Mouse (Mus musculus): ENCODE measurements around the gene Garnl3. TPM values are rescaled to one million over a fixed set of nuclear protein-coding genes. Genes with fewer than 3 reads are reported as not detected.

Gene Garnl3
- total RNA-seq, 1 experiment = 8.5 TPM

GRCm38 (mm10) chr2:32979675-32980074 is 151.8 kb downstream of the Garnl3 start:
- in situ Hi-C loops (cut with MboI; ENCODE audit: low sequenced_read_pairs in 2 of 2, unreplicated experiment in 2 of 2) = no loop called here
- H3K4me1 ChIP-seq (ENCODE audit: control insufficient read depth in 2 of 2, insufficient read depth in 2 of 2, low read length in 2 of 2, poor library complexity in 1 of 2) = peaks cover 3 to 17% of the 10 kb centered on the region in 2 experiments; a peak in 3 of 4 replicates
- H3K9me3 ChIP-seq (ENCODE audit: control insufficient read depth, insufficient read depth, low read depth, low read length) = no peaks in the 10 kb centered on the region
- peaks cover 10% of the 10 kb centered on the region; the same call in 1 of the 2 replicates for H3K36me3 ChIP-seq (ENCODE audit: control insufficient read depth, insufficient read depth, low read length, poor library complexity, severe bottlenecking)
- no peak overlapping the region for H3K9ac ChIP-seq (ENCODE audit: insufficient read depth, low read depth, low read length, poor library complexity, severe bottlenecking)
- TF ChIP-seq MAFK (IDR thresholded peaks at IDR 0.05; ENCODE audit: insufficient read depth, low read depth, low read length) (no peak), ZNF384 (IDR thresholded peaks at IDR 0.05; ENCODE audit: low read depth, low read length) (no peak), HCFC1 (IDR thresholded peaks at IDR 0.05; ENCODE audit: borderline replicate concordance, insufficient read depth, low read length) (no peak), ZC3H11A (IDR thresholded peaks at IDR 0.05; ENCODE audit: borderline replicate concordance, low read depth, low read length) (no peak)
- no peak overlapping the region for H3K27ac ChIP-seq (ENCODE audit: insufficient read depth, low read depth, low read length, poor library complexity, severe bottlenecking)
- DNase-seq (ENCODE audit: low read depth, low spot score) = no peak
- no peak overlapping the region for H3K4me3 ChIP-seq (ENCODE audit: insufficient read depth in 1 of 2, low read depth in 1 of 2, low read length in 2 of 2, poor library complexity in 1 of 2, severe bottlenecking in 1 of 2)

GRCm38 (mm10) chr2:32978675-32979074 is 152.8 kb downstream of the Garnl3 start:
- no peaks in the 10 kb centered on the region for H3K9me3 ChIP-seq (ENCODE audit: control insufficient read depth, insufficient read depth, low read depth, low read length)
- H3K4me1 ChIP-seq (ENCODE audit: control insufficient read depth in 2 of 2, insufficient read depth in 2 of 2, low read length in 2 of 2, poor library complexity in 1 of 2) = peaks cover 0 to 11% of the 10 kb centered on the region in 2 experiments; a peak in 1 of 4 replicates
- H3K36me3 ChIP-seq (ENCODE audit: control insufficient read depth, insufficient read depth, low read length, poor library complexity, severe bottlenecking) = peaks cover 18% of the 10 kb centered on the region; the same call in 1 of the 2 replicates
- H3K27ac ChIP-seq (ENCODE audit: insufficient read depth, low read depth, low read length, poor library complexity, severe bottlenecking) = no peak overlapping the region
- no peak for DNase-seq (ENCODE audit: low read depth, low spot score)
- in situ Hi-C loops (cut with MboI; ENCODE audit: low sequenced_read_pairs in 2 of 2, unreplicated experiment in 2 of 2) = no loop called here
- TF ChIP-seq HCFC1 (IDR thresholded peaks at IDR 0.05; ENCODE audit: borderline replicate concordance, insufficient read depth, low read length) (no peak), CHD2 (IDR thresholded peaks at IDR 0.05; ENCODE audit: low read depth, low read length) (no peak), MAFK (IDR thresholded peaks at IDR 0.05; ENCODE audit: insufficient read depth, low read depth, low read length) (no peak), ZNF384 (IDR thresholded peaks at IDR 0.05; ENCODE audit: low read depth, low read length) (no peak), ZC3H11A (IDR thresholded peaks at IDR 0.05; ENCODE audit: borderline replicate concordance, low read depth, low read length) (no peak)
- no peak overlapping the region for H3K9ac ChIP-seq (ENCODE audit: insufficient read depth, low read depth, low read length, poor library complexity, severe bottlenecking)
- no peak overlapping the region for H3K4me3 ChIP-seq (ENCODE audit: insufficient read depth in 1 of 2, low read depth in 1 of 2, low read length in 2 of 2, poor library complexity in 1 of 2, severe bottlenecking in 1 of 2)

GRCm38 (mm10) chr2:32977114-32977513 is 154.3 kb downstream of the Garnl3 start:
- Histone ChIP-seq H3K4me3 (ENCODE audit: insufficient read depth in 1 of 2, low read depth in 1 of 2, low read length in 2 of 2, poor library complexity in 1 of 2, severe bottlenecking in 1 of 2) (no peak overlapping the region), H3K4me1 (ENCODE audit: control insufficient read depth in 2 of 2, insufficient read depth in 2 of 2, low read length in 2 of 2, poor library complexity in 1 of 2) (peaks cover 0 to 7% of the 10 kb centered on the region in 2 experiments; a peak in 1 of 4 replicates), H3K9me3 (ENCODE audit: control insufficient read depth, insufficient read depth, low read depth, low read length) (no peaks in the 10 kb centered on the region), H3K27ac (ENCODE audit: insufficient read depth, low read depth, low read length, poor library complexity, severe bottlenecking) (no peak overlapping the region), H3K9ac (ENCODE audit: insufficient read depth, low read depth, low read length, poor library complexity, severe bottlenecking) (no peak overlapping the region), H3K36me3 (ENCODE audit: control insufficient read depth, insufficient read depth, low read length, poor library complexity, severe bottlenecking) (peaks cover 27% of the 10 kb centered on the region; the same call in 1 of the 2 replicates)
- DNase-seq (ENCODE audit: low read depth, low spot score) = no peak
- in situ Hi-C loops (cut with MboI; ENCODE audit: low sequenced_read_pairs in 2 of 2, unreplicated experiment in 2 of 2) = no loop called here
- TF ChIP-seq MAFK (IDR thresholded peaks at IDR 0.05; ENCODE audit: insufficient read depth, low read depth, low read length) (no peak), ZC3H11A (IDR thresholded peaks at IDR 0.05; ENCODE audit: borderline replicate concordance, low read depth, low read length) (no peak)

GRCm38 (mm10) chr2:32974216-32974615 is 157.2 kb downstream of the Garnl3 start:
- no peak overlapping the region for H3K27ac ChIP-seq (ENCODE audit: insufficient read depth, low read depth, low read length, poor library complexity, severe bottlenecking)
- H3K4me3 ChIP-seq (ENCODE audit: insufficient read depth in 1 of 2, low read depth in 1 of 2, low read length in 2 of 2, poor library complexity in 1 of 2, severe bottlenecking in 1 of 2) = no peak overlapping the region
- peaks cover 27% of the 10 kb centered on the region; the same call in 1 of the 2 replicates for H3K36me3 ChIP-seq (ENCODE audit: control insufficient read depth, insufficient read depth, low read length, poor library complexity, severe bottlenecking)
- TF ChIP-seq HCFC1 (IDR thresholded peaks at IDR 0.05; ENCODE audit: borderline replicate concordance, insufficient read depth, low read length) (no peak), CHD2 (IDR thresholded peaks at IDR 0.05; ENCODE audit: low read depth, low read length) (no peak), MAFK (IDR thresholded peaks at IDR 0.05; ENCODE audit: insufficient read depth, low read depth, low read length) (no peak), ZC3H11A (IDR thresholded peaks at IDR 0.05; ENCODE audit: borderline replicate concordance, low read depth, low read length) (no peak), ZNF384 (IDR thresholded peaks at IDR 0.05; ENCODE audit: low read depth, low read length) (no peak)
- H3K9me3 ChIP-seq (ENCODE audit: control insufficient read depth, insufficient read depth, low read depth, low read length) = no peaks in the 10 kb centered on the region
- no peak for DNase-seq (ENCODE audit: low read depth, low spot score)
- no peak overlapping the region for H3K9ac ChIP-seq (ENCODE audit: insufficient read depth, low read depth, low read length, poor library complexity, severe bottlenecking)
- H3K4me1 ChIP-seq (ENCODE audit: control insufficient read depth in 2 of 2, insufficient read depth in 2 of 2, low read length in 2 of 2, poor library complexity in 1 of 2) = no peaks in the 10 kb centered on the region; a peak in 1 of 4 replicates
- in situ Hi-C loops (cut with MboI; ENCODE audit: low sequenced_read_pairs in 2 of 2, unreplicated experiment in 2 of 2) = no loop called here

GRCm38 (mm10) chr2:32971235-32971634 is 160.2 kb downstream of the Garnl3 start:
- Histone ChIP-seq H3K9ac (ENCODE audit: insufficient read depth, low read depth, low read length, poor library complexity, severe bottlenecking) (no peak overlapping the region), H3K4me3 (ENCODE audit: insufficient read depth in 1 of 2, low read depth in 1 of 2, low read length in 2 of 2, poor library complexity in 1 of 2, severe bottlenecking in 1 of 2) (no peak overlapping the region), H3K27ac (ENCODE audit: insufficient read depth, low read depth, low read length, poor library complexity, severe bottlenecking) (no peak overlapping the region), H3K9me3 (ENCODE audit: control insufficient read depth, insufficient read depth, low read depth, low read length) (no peaks in the 10 kb centered on the region), H3K4me1 (ENCODE audit: control insufficient read depth in 2 of 2, insufficient read depth in 2 of 2, low read length in 2 of 2, poor library complexity in 1 of 2) (peaks cover 0 to 2% of the 10 kb centered on the region in 2 experiments; a peak in 2 of 4 replicates), H3K36me3 (ENCODE audit: control insufficient read depth, insufficient read depth, low read length, poor library complexity, severe bottlenecking) (peaks cover 23% of the 10 kb centered on the region; the same call in 1 of the 2 replicates)
- in situ Hi-C loops (cut with MboI; ENCODE audit: low sequenced_read_pairs in 2 of 2, unreplicated experiment in 2 of 2) = no loop called here
- TF ChIP-seq ZNF384 (IDR thresholded peaks at IDR 0.05; ENCODE audit: low read depth, low read length) (no peak), CHD2 (IDR thresholded peaks at IDR 0.05; ENCODE audit: low read depth, low read length) (no peak), HCFC1 (IDR thresholded peaks at IDR 0.05; ENCODE audit: borderline replicate concordance, insufficient read depth, low read length) (no peak), ZC3H11A (IDR thresholded peaks at IDR 0.05; ENCODE audit: borderline replicate concordance, low read depth, low read length) (no peak), MAFK (IDR thresholded peaks at IDR 0.05; ENCODE audit: insufficient read depth, low read depth, low read length) (no peak)
- no peak for DNase-seq (ENCODE audit: low read depth, low spot score)

Data from ES-E14 (cell line).